Comparison of ENCODE assay signal across 35 mouse cellular contexts in the genomic region with DNA sequence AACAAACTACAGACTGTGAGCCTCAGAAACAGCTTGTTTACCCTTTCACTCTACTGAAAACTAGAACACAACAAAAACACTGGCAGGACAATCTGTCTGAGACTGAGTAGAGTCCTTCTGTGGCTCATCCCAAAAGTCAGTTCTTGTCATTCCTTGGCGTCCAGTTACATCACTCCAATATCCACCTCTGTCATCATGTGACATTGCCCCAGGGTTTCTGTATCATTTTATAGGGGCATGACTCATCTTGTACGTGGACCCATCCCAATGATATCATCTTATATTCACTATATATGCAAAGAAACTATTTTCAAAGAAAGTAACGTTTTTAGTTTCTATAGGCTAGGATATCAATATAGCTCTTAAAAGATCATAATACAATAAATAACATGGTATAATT.
"Had no signal": no experiment of that assay in that cellular context is flagged by ENCODE, and none has a peak within 500 bp of the region (broad histone marks: within the 10 kb centered on the region; RNA-seq: fewer than 3 reads in every experiment).

No protein-coding gene starts in this region.

- DNase-seq: heart, postnatal 10 days; heart, postnatal 14 days; heart, postnatal 36 days; heart, postnatal 4 days; kidney, adult 11 months; kidney, adult 18-20 months; kidney, adult 2 months; kidney, adult 8-10 months; kidney, adult 9 months; kidney, postnatal 10 days; kidney, postnatal 14 days; kidney, postnatal 25 days; kidney, postnatal 36 days; kidney, postnatal 4 days; layer of hippocampus, adult 9-11 months; layer of hippocampus, postnatal 36 days had no signal

- ATAC-seq: hindbrain, embryonic 16.5 days; hindbrain, postnatal 0 days; inflammation-experienced regulatory T-cells, adult 6 months; intestine, embryonic 15.5 days; intestine, embryonic 16.5 days; intestine, postnatal 0 days had no signal

- H3K27ac ChIP-seq: heart, embryonic 10.5 days; heart, embryonic 13.5 days; heart, embryonic 15.5 days; hindbrain, embryonic 10.5 days; hindbrain, embryonic 12.5 days; hindbrain, embryonic 13.5 days; hindbrain, embryonic 15.5 days; hindbrain, postnatal 0 days; intestine, embryonic 15.5 days; kidney, embryonic 15.5 days; kidney, postnatal 0 days; layer of hippocampus, adult 2 months; left cerebral cortex, adult 2 months had no signal

- H3K36me3 ChIP-seq: heart, embryonic 10.5 days; heart, embryonic 12.5 days; heart, embryonic 13.5 days; heart, embryonic 15.5 days; hindbrain, embryonic 10.5 days; hindbrain, embryonic 12.5 days; hindbrain, embryonic 13.5 days; hindbrain, embryonic 15.5 days; intestine, embryonic 15.5 days; kidney, embryonic 15.5 days had no signal

- H3K9me3 ChIP-seq: heart, embryonic 10.5 days; heart, embryonic 12.5 days; heart, embryonic 13.5 days; heart, embryonic 15.5 days; hindbrain, embryonic 10.5 days; hindbrain, embryonic 12.5 days; hindbrain, embryonic 13.5 days; hindbrain, embryonic 15.5 days; intestine, embryonic 15.5 days; kidney, embryonic 15.5 days had no signal

- H3K4me2 ChIP-seq: heart, embryonic 11.5 days; heart, embryonic 12.5 days; heart, embryonic 13.5 days; heart, embryonic 15.5 days; hindbrain, embryonic 12.5 days; hindbrain, embryonic 13.5 days; hindbrain, embryonic 15.5 days; intestine, embryonic 15.5 days; kidney, embryonic 15.5 days had no signal

- H3K9ac ChIP-seq: heart, embryonic 12.5 days; heart, embryonic 13.5 days; heart, embryonic 15.5 days; hindbrain, embryonic 12.5 days; hindbrain, embryonic 13.5 days; hindbrain, embryonic 15.5 days; intestine, embryonic 15.5 days; kidney, embryonic 15.5 days had no signal

- H3K27me3 ChIP-seq: heart, embryonic 12.5 days; heart, embryonic 13.5 days; heart, embryonic 15.5 days; hindbrain, embryonic 12.5 days; hindbrain, embryonic 13.5 days; hindbrain, embryonic 15.5 days; intestine, embryonic 15.5 days; kidney, embryonic 15.5 days had no signal

- H3K4me1 ChIP-seq: heart, embryonic 10.5 days; heart, embryonic 12.5 days; heart, embryonic 13.5 days; heart, embryonic 15.5 days; hindbrain, embryonic 10.5 days; hindbrain, embryonic 12.5 days; hindbrain, embryonic 13.5 days; hindbrain, embryonic 15.5 days; intestine, embryonic 15.5 days; kidney, embryonic 15.5 days had no signal

- H3K4me3 ChIP-seq: heart, embryonic 10.5 days; heart, embryonic 12.5 days; heart, embryonic 13.5 days; heart, embryonic 15.5 days; hindbrain, embryonic 10.5 days; hindbrain, embryonic 12.5 days; hindbrain, embryonic 13.5 days; hindbrain, embryonic 15.5 days; intestine, embryonic 15.5 days; kidney, embryonic 15.5 days; layer of hippocampus, adult 2 months; left cerebral cortex, adult 2 months had no signal
